Mouse (Mus musculus): ENCODE measurements around the gene Rnf19b. TPM values are rescaled to one million over a fixed set of nuclear protein-coding genes. Genes with fewer than 3 reads are reported as not detected.

Rnf19b gene
- polyA plus RNA-seq, 1 experiment from 2014 or later, result 4.9 TPM

GRCm38 (mm10) chr4:129105356-129105755 lies 47.3 kb downstream of the Rnf19b start, which contains the start of gene Tmem54:
TSS of gene Tmem54 (plus strand) at chr4:129105548.
- Histone ChIP-seq H3K4me1 (ENCODE audit: control insufficient read depth, insufficient read depth, low read length) (0 out of 2 replicates have a peak, but pooled peaks cover 3% of the 10 kb centered on the region), H3K27ac (ENCODE audit: low read length) (no peak within 1 kb of the TSS), H3K9ac (ENCODE audit: low read length) (no peak within 1 kb of the TSS), H3K4me3 (ENCODE audit: low read length) (peak within 1 kb of the TSS; percentile 16; the same call in 1 of the 2 replicates), H3K36me3 (ENCODE audit: control insufficient read depth, insufficient read depth) (no peaks in the 10 kb centered on the region), H3K4me2 (ENCODE audit: low read depth, low read length) (peak within 1 kb of the TSS; percentile 32; the same call in 1 of the 2 replicates), H3K27me3 (ENCODE audit: control insufficient read depth, insufficient read depth, low read length) (peaks cover 47% of the 10 kb centered on the region), H3K9me3 (replicated peaks; ENCODE audit: control insufficient read depth, low read length) (no peaks in the 10 kb centered on the region)
- WGBS, result 2% methylated on average over 40 of the region's 40 CpGs
- ATAC-seq (replicated peaks; ENCODE audit: extremely low read depth, insufficient read depth, low FRiP score), result no peak

DNA sequence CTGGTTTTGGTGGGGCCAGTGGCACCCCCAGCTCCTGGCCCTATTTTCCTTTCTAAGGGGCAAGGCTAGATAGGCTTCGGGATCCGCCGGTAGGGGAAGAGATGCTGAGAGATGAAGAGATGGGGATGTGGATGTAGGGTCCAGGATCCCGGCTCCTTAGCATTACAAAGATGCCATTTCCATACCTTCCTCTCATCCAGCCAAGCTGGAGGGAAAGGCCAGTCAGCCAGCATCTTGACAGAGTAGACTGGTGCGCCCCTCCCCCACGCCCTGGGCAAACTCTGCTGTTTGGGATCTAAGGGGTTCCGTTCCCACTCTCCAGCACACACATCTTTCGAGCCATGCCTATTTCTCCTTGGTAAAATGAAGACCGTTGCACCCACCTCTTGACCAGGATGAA lies 48.0 kb downstream of the Rnf19b start:
- H3K9me3 ChIP-seq (replicated peaks; ENCODE audit: control insufficient read depth, low read length), result no peaks in the 10 kb centered on the region
- H3K4me2 ChIP-seq (ENCODE audit: low read depth, low read length), result no peak overlapping the region; the same call in 1 of the 2 replicates
- no peak overlapping the region for H3K9ac ChIP-seq (ENCODE audit: low read length)
- no peak overlapping the region for H3K4me3 ChIP-seq (ENCODE audit: low read length)
- 26% methylated on average over 9 of the region's 9 CpGs for WGBS
- H3K27me3 ChIP-seq (ENCODE audit: control insufficient read depth, insufficient read depth, low read length), result peaks cover 47% of the 10 kb centered on the region
- H3K4me1 ChIP-seq (ENCODE audit: control insufficient read depth, insufficient read depth, low read length), result 0 out of 2 replicates have a peak, but pooled peaks cover 3% of the 10 kb centered on the region
- H3K27ac ChIP-seq (ENCODE audit: low read length), result no peak overlapping the region
- ATAC-seq (replicated peaks; ENCODE audit: extremely low read depth, insufficient read depth, low FRiP score), result no peak
- H3K36me3 ChIP-seq (ENCODE audit: control insufficient read depth, insufficient read depth), result no peaks in the 10 kb centered on the region

GRCm38 (mm10) chr4:129107348-129107899 lies 49.4 kb downstream of the Rnf19b start:
- 59% methylated on average over 10 of the region's 10 CpGs for WGBS
- no peaks in the 10 kb centered on the region for H3K9me3 ChIP-seq (replicated peaks; ENCODE audit: control insufficient read depth, low read length)
- no peak for ATAC-seq (replicated peaks; ENCODE audit: extremely low read depth, insufficient read depth, low FRiP score)
- peaks cover 43% of the 10 kb centered on the region for H3K27me3 ChIP-seq (ENCODE audit: control insufficient read depth, insufficient read depth, low read length)
- H3K27ac ChIP-seq (ENCODE audit: low read length), result no peak overlapping the region
- no peak overlapping the region for H3K4me2 ChIP-seq (ENCODE audit: low read depth, low read length)
- H3K4me1 ChIP-seq (ENCODE audit: control insufficient read depth, insufficient read depth, low read length), result 0 out of 2 replicates have a peak, but pooled peaks cover 3% of the 10 kb centered on the region
- no peaks in the 10 kb centered on the region for H3K36me3 ChIP-seq (ENCODE audit: control insufficient read depth, insufficient read depth)
- H3K9ac ChIP-seq (ENCODE audit: low read length), result no peak overlapping the region
- H3K4me3 ChIP-seq (ENCODE audit: low read length), result no peak overlapping the region

DNA sequence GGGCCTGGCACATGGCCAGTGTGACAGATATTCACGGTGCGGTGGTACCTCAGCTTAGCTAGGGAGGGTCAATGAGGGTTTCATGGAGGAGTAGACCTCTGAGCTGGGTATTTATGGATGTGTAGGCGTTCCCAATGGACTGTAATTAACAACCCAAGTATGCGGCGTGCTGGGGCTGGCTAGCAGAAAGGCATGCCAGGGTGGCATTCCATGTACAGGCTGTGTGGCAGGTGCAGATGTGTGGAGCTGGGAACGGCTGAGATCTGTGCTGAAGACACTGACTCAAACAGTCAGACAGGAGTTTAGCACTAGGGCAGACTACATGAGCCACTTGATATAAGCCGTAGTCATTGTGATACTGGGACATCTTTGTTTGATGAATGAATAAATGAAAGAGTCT lies 50.6 kb downstream of the Rnf19b start:
- WGBS, result 64% methylated on average over 7 of the region's 7 CpGs
- H3K4me2 ChIP-seq (ENCODE audit: low read depth, low read length), result no peak overlapping the region
- no peak for ATAC-seq (replicated peaks; ENCODE audit: extremely low read depth, insufficient read depth, low FRiP score)
- H3K9ac ChIP-seq (ENCODE audit: low read length), result no peak overlapping the region
- peaks cover 41% of the 10 kb centered on the region for H3K27me3 ChIP-seq (ENCODE audit: control insufficient read depth, insufficient read depth, low read length)
- no peak overlapping the region for H3K27ac ChIP-seq (ENCODE audit: low read length)
- no peak overlapping the region for H3K4me3 ChIP-seq (ENCODE audit: low read length)
- no peaks in the 10 kb centered on the region for H3K36me3 ChIP-seq (ENCODE audit: control insufficient read depth, insufficient read depth)
- H3K9me3 ChIP-seq (replicated peaks; ENCODE audit: control insufficient read depth, low read length), result no peaks in the 10 kb centered on the region
- 0 out of 2 replicates have a peak, but pooled peaks cover 3% of the 10 kb centered on the region for H3K4me1 ChIP-seq (ENCODE audit: control insufficient read depth, insufficient read depth, low read length)

DNA sequence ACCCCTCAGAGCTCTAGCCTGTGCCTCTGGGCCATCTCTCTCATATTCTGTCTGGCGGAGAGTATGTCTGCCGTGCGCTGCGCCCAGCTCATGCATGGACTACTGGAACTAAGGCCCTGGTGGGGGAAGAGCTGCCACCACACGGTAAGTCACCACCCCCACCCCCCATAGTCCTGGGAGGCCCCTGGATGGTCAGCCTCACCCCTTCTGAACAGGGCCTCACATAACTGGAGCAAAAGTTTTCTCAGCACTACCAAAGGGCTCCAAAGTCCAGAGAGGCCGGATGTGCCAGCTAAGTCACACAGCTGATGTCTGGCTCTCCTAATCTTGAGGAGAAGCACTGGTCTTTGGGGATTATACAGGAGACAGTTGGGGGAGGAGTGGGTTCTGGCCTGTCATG lies 52.7 kb downstream of the Rnf19b start:
- 82% methylated on average over 6 of the region's 6 CpGs for WGBS

GRCm38 (mm10) chr4:129111350-129111749 lies 53.3 kb downstream of the Rnf19b start:
- Histone ChIP-seq H3K9ac (ENCODE audit: low read length) (no peak overlapping the region), H3K27ac (ENCODE audit: low read length) (no peak overlapping the region), H3K36me3 (ENCODE audit: control insufficient read depth, insufficient read depth) (no peaks in the 10 kb centered on the region), H3K27me3 (ENCODE audit: control insufficient read depth, insufficient read depth, low read length) (peaks cover 23% of the 10 kb centered on the region), H3K4me1 (ENCODE audit: control insufficient read depth, insufficient read depth, low read length) (no peaks in the 10 kb centered on the region), H3K4me3 (ENCODE audit: low read length) (no peak overlapping the region), H3K4me2 (ENCODE audit: low read depth, low read length) (no peak overlapping the region), H3K9me3 (replicated peaks; ENCODE audit: control insufficient read depth, low read length) (no peaks in the 10 kb centered on the region)
- no peak for ATAC-seq (replicated peaks; ENCODE audit: extremely low read depth, insufficient read depth, low FRiP score)
- WGBS, result 52% methylated on average over 11 of the region's 11 CpGs

More for the DNA sequence above, 52.7 kb downstream of the Rnf19b start:
- no peaks in the 10 kb centered on the region for H3K9me3 ChIP-seq (replicated peaks; ENCODE audit: control insufficient read depth, low read length)
- no peak overlapping the region for H3K4me2 ChIP-seq (ENCODE audit: low read depth, low read length)
- H3K4me1 ChIP-seq (ENCODE audit: control insufficient read depth, insufficient read depth, low read length), result no peaks in the 10 kb centered on the region
- H3K27ac ChIP-seq (ENCODE audit: low read length), result no peak overlapping the region
- no peak for ATAC-seq (replicated peaks; ENCODE audit: extremely low read depth, insufficient read depth, low FRiP score)
- H3K9ac ChIP-seq (ENCODE audit: low read length), result no peak overlapping the region
- no peak overlapping the region for H3K4me3 ChIP-seq (ENCODE audit: low read length)
- H3K27me3 ChIP-seq (ENCODE audit: control insufficient read depth, insufficient read depth, low read length), result peaks cover 28% of the 10 kb centered on the region
- no peaks in the 10 kb centered on the region for H3K36me3 ChIP-seq (ENCODE audit: control insufficient read depth, insufficient read depth)

GRCm38 (mm10) chr4:129112231-129112630 lies 54.2 kb downstream of the Rnf19b start:
- H3K27ac ChIP-seq (ENCODE audit: low read length), result no peak overlapping the region
- no peak overlapping the region for H3K4me3 ChIP-seq (ENCODE audit: low read length)
- no peak for ATAC-seq (replicated peaks; ENCODE audit: extremely low read depth, insufficient read depth, low FRiP score)
- H3K27me3 ChIP-seq (ENCODE audit: control insufficient read depth, insufficient read depth, low read length), result peaks cover 16% of the 10 kb centered on the region
- H3K4me1 ChIP-seq (ENCODE audit: control insufficient read depth, insufficient read depth, low read length), result no peaks in the 10 kb centered on the region
- H3K36me3 ChIP-seq (ENCODE audit: control insufficient read depth, insufficient read depth), result no peaks in the 10 kb centered on the region
- no peaks in the 10 kb centered on the region for H3K9me3 ChIP-seq (replicated peaks; ENCODE audit: control insufficient read depth, low read length)
- WGBS, result 53% methylated on average over 13 of the region's 13 CpGs
- H3K4me2 ChIP-seq (ENCODE audit: low read depth, low read length), result no peak overlapping the region
- no peak overlapping the region for H3K9ac ChIP-seq (ENCODE audit: low read length)

DNA sequence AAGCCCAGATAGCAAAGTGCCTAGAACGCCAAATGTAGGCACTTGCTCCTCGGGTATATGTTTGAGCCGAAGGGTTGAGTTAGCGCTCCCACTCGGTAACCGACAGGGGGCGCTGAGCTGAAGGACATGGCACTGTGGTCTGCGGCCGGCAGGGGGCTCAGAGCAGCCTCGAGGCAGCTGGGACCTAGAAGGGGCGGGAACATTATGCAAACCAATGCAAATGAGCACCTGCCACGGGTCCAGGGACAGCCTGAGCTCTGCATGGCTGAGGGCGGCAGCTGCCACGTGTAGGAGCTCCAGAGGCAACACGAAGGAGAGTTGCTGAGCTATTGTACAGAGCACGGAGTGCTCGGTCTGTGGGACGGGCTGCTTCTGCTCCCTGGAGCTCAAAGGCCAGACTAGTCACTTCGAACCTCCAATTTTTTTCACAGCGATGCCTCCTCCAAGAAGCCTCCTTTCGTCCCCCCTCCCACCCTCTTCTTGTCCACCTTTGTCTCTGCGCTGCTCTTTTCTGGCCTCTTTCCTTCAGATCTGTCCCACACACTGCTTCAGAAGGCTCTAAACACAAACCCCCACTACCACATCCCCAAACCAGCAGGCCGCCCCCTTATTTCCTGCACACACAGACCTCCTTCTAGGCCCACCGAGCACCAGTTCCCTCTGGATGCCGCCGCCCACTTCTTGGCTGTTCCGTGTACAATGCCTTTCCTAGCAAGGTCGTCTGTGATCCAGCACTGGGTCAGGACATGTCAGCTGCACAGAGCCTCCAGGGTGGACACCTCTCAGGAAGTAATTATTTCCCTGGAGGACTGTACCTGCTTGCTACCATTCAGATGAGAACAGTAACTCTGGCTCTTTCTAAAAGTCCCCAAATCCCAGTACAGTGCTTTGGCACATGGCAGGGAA lies 55.3 kb downstream of the Rnf19b start:
- ATAC-seq (replicated peaks; ENCODE audit: extremely low read depth, insufficient read depth, low FRiP score), result no peak; the same call in 1 of the 2 replicates
- peaks cover 16% of the 10 kb centered on the region; the same call in 1 of the 2 replicates for H3K27me3 ChIP-seq (ENCODE audit: control insufficient read depth, insufficient read depth, low read length)
- 30% methylated on average over 28 of the region's 28 CpGs for WGBS

GRCm38 (mm10) chr4:129116703-129117102 lies 58.6 kb downstream of the Rnf19b start:
- Histone ChIP-seq H3K27ac (ENCODE audit: low read length) (no peak overlapping the region), H3K4me2 (ENCODE audit: low read depth, low read length) (no peak overlapping the region), H3K4me3 (ENCODE audit: low read length) (no peak overlapping the region), H3K9me3 (replicated peaks; ENCODE audit: control insufficient read depth, low read length) (no peaks in the 10 kb centered on the region), H3K36me3 (ENCODE audit: control insufficient read depth, insufficient read depth) (no peaks in the 10 kb centered on the region), H3K27me3 (ENCODE audit: control insufficient read depth, insufficient read depth, low read length) (peaks cover 37% of the 10 kb centered on the region), H3K4me1 (ENCODE audit: control insufficient read depth, insufficient read depth, low read length) (peaks cover 5% of the 10 kb centered on the region; the same call in 1 of the 2 replicates), H3K9ac (ENCODE audit: low read length) (no peak overlapping the region)
- ATAC-seq (replicated peaks; ENCODE audit: extremely low read depth, insufficient read depth, low FRiP score), result no peak
- 85% methylated on average over 8 of the region's 8 CpGs for WGBS

More for the DNA sequence above, 55.3 kb downstream of the Rnf19b start:
- H3K27ac ChIP-seq (ENCODE audit: low read length), result no peak overlapping the region
- no peaks in the 10 kb centered on the region for H3K4me1 ChIP-seq (ENCODE audit: control insufficient read depth, insufficient read depth, low read length)
- no peak overlapping the region for H3K4me2 ChIP-seq (ENCODE audit: low read depth, low read length)
- H3K4me3 ChIP-seq (ENCODE audit: low read length), result no peak overlapping the region
- H3K9me3 ChIP-seq (replicated peaks; ENCODE audit: control insufficient read depth, low read length), result no peaks in the 10 kb centered on the region
- H3K9ac ChIP-seq (ENCODE audit: low read length), result no peak overlapping the region
- H3K36me3 ChIP-seq (ENCODE audit: control insufficient read depth, insufficient read depth), result no peaks in the 10 kb centered on the region

Data from heart, embryonic 16.5 days (tissue).